Mouse (Mus musculus) G1E (cell line): ENCODE data around the gene Ttll9.

ENCODE experiments used
- CTCF ChIP-seq: IDR thresholded peaks from 2 replicates; pipeline ENCODE4 v1.5.1; 2012; ENCODE audit warnings: low read depth, low read length, inconsistent platforms, mixed read lengths
- GATA1 ChIP-seq: IDR thresholded peaks from 2 replicates; pipeline ENCODE4 v1.6.1; 2012; ENCODE audit warnings: borderline replicate concordance, low read length, inconsistent platforms, mixed read lengths
- POLR2AphosphoS5 ChIP-seq: IDR thresholded peaks from 2 replicates; pipeline ENCODE4 v1.6.1; 2012; ENCODE audit warnings: low read depth, low read length, inconsistent platforms; ENCODE audit not compliant: insufficient replicate concordance
- TAL1 ChIP-seq: conservative IDR thresholded peaks from 2 replicates; pipeline ENCODE4 v1.6.1; 2012; ENCODE audit warnings: low read depth, low read length, inconsistent platforms, mixed read lengths

DNA sequence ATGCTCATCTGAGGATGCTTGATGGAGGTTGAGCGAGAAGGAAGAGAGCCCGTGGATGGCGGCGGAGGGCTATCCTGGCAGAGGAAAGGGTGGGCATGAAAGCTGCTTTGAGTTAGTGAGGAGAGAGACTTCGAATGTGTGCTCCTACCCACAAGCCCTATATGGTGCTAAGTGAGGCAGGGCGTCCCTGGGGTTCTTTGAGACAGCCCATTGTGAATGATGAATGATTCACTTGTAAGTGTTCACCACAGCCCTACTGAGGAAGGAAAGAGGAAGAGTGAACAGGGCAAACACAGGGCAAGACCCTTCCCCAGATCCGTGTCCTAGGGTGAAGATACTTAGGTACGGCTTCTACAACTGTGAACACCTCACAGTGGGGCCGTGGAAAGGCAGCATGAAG is 35.4 kb upstream of the Ttll9 start:
- TF ChIP-seq CTCF (no peak), TAL1 (no peak), GATA1 (no peak), POLR2AphosphoS5 (no peak)
